Mouse (Mus musculus): ENCODE results near the gene Tmem183a.

The Tmem183a gene

DNA sequence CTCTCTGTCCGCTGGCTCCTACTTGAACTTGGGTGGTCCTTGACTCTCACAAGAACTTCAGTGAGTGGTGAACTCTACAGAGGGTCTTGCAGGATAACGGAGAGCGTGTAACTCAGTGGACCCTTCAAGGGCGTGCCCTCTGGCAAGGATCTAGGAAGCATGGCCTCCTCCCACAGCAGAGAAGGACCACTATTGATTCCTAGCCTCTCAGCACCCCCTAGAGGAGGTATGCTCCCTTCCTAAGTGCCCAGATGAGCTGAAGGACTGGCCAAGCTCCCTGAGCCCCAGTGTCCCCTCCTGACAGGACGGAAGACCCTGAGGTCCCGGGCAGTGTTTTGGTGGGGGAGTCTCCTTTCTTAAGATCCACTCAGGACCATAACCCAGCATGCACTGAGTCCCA is 39.2 kb downstream of the Tmem183a start:
- peak; percentile 47 for DNase-seq (ENCODE audit: low read depth, low spot score)

DNA sequence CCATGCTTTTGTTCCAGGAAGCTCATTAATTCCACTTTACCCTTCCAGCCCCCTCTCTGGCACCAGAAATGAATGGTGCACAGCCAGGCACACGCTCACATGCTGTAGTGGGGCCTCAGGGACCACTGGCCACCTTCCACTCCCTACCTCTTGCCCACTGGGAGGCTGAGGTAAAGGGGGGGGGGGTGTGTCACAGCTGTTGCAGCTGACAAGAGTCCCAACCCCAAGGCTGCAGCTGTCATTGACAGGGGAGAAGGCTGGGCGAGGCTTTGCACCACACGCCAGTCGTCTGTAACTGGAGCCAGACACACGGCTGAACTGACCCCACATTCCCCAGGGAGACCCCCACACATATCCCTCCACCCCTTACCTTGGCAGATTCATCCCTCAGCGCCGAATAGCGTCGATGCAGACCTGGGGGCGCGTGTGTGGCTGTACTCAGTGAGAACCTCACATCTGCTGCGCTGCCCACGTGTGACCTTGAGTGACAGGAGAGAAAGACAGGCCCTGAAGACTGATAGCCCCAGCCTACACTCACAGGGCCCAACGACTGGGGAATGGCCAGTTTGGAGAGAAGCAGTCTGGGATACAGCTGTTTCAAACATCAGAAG is 41.0 kb downstream of the Tmem183a start:
- no peak for DNase-seq (ENCODE audit: low read depth, low spot score)

DNA sequence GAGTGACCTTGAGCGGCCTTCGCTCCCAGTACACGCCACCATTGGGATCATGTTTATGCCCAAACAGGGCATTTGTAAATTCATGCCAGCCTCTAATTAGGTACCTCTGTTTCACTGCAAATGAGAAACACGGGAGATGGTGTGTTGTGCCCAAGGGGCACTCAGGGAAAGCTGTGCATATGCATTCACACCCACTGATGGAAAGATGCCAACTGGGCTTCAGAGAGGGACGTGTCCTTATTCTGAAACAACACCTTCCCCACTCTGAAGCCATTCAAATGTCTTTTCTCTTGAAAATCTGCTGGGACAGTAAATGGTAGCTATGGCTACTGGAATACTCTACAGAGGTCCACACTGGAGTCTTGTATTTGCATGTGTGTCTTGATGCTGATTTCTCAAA is 43.5 kb downstream of the Tmem183a start:
- DNase-seq (ENCODE audit: low read depth, low spot score): no peak

DNA sequence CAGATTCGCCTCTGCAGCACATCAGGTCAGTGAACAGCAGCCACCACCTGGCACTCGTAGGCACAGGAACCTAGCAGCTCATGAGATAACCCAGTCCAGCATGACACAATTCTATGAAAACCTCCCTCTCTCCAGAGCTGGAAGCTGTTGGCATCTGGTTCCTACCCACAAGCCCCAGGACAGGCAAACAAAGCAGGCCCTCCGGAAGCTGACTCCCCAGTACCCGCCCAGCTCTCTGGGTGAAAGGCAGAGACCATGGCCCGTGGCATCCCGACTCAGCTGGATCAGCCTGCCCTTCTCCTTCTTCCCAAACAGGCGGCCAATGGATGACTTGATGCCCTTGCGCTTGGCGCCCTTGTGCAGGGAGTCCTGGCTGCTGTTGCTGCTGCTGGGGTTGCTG is 45.4 kb downstream of the Tmem183a start:
- DNase-seq (ENCODE audit: low read depth, low spot score): no peak

DNA sequence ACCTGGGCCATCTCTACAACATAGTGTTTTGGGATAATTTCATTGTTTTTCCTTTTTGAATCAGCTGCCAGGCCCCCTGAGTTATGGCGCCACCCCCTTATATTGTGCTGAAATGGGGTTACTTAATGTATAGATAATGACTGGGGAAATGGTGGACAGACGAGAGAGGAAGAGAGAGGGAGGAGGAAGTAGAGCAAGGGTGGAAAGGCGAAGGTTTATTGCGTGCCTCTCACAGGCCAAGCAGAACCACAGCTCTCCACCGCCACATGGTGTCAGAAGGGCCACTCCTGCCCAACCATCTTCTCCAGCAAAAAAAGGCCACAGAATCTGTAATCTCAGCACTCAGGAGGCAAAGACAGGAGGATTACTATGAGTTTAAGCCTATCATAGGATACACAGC is 46.6 kb downstream of the Tmem183a start:
- no peak for DNase-seq (ENCODE audit: low read depth, low spot score)

DNA sequence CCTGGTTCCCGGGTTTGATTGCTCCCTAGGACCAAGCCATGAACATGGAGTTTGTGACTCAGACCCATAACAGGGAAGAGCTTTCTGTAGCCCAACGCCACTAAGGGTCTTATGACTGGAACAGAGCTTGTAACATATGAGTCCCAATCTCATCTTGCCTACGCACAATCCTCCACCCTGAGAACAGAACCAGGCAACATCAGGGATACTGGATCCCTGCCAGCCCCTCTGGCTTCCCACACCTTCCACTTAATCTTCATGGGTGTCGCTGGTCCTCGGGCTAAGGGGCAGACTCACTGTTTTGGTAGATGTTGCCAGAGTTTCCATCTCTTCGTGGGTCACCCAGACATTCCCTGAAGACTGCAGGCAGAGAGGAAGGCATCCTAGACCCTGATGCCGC is 50.0 kb downstream of the Tmem183a start:
- no peak for DNase-seq (ENCODE audit: low read depth, low spot score)

DNA sequence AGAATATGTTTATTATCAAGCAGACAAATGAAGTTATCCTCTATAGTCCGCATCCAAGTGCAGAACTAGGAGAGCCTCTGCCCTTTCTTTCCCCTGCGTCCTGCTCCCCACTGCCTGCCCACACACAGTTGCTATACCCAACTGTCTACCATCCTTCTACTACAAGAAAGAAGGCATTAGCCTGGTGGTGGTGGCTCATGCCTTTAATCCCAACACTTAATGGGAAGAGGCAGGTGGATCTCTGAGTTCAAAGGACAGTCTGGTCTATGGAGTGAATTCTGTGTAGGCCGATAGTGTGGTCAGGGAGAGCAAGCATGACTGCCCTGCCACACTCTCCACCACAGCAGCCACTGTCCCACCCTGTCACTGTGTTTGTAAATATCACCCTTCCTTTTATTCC is 51.0 kb downstream of the Tmem183a start:
- DNase-seq (ENCODE audit: low read depth, low spot score): no peak

DNA sequence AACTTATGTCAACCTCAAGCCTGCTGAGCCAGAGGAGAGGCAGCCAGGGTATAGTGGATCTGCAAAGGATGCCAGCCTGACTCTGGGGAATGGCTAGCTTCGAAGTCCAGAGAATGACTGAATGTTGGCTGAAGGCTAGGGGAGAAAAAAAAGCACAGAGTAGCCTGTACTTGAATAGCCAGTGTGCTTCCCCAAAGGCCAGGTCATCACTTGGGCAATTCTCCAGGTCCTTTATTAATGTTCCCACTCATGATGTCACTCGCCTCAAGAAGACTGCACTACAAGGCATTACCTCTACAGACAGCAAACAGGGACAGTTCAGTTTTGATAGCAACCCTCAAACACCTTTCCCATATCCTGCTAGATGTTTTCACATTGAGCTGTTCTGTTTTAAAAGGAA is 51.5 kb downstream of the Tmem183a start:
- DNase-seq (ENCODE audit: low read depth, low spot score): no peak

DNA sequence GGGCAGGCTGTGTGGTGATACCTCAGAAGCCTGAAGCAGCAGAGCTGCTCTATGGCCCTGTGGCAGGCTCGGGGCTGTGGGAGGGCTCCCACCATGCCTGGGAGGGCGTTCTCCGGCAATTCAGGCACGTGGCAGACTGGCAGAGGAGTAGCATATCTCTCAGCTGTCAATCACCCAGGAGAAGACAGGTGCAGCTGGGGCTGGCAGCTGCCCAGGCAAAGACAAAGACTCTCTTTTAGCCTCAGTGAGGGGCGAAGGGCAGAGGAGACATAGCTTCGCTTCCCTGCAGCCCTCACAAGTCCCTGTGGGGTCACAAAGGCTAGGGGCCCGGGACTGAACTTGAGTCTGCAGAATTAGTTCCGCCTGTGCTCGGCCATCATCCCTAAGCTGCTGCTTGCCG is 54.4 kb downstream of the Tmem183a start:
- DNase-seq (ENCODE audit: low read depth, low spot score): no peak

DNA sequence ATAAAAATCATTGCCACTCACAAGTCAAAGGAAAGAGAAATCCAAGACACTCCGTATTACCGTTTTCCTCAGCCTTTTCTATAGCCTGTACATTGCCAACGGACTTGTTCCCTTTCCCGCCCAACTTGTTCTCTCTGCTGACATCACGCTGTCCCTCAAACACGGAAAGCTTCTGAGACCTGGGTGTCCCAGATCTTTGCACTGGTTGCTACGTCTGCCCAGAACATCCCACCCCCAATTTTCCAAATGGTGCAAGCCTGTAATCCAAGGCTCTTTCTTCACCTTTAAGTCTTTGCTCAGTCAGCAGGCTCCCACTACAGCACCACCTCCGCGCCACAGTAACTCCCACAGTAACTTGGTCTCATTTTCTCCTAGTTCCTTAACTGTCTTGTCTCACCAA is 56.8 kb downstream of the Tmem183a start:
- DNase-seq (ENCODE audit: low read depth, low spot score): no peak

DNA sequence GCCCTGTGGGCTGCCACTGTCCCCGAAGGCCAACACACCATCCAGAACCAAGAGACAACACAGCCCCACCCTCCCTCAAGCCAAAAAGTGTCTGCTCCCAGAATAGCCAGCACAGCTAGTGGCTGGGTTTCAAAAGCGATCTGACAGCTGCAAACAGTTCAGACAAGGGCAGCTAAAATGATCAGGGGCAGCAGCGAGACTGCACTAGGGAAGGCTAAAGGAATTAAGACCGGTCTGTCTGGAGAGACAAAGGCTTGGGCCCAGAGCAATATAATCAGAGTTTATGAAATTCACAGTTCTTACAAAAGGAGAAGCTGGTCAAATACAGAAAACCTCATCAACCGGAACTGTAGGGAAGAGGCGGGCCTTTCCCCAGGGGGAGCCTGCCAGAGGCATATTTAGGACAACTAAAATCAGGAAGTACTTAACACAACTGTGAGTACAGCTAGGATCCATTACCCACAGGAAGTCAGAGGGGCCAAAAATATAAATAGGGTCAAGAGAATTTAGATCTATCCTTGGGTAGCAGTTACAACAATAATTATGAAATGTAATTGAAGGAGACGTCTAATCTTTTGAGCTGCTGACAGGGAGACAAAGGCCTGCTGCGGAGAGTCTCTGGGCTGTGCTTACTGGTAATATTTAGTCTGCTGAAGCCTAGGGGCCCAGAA is 59.1 kb downstream of the Tmem183a start:
- peak; percentile 83 for DNase-seq (ENCODE audit: low read depth, low spot score)

DNA sequence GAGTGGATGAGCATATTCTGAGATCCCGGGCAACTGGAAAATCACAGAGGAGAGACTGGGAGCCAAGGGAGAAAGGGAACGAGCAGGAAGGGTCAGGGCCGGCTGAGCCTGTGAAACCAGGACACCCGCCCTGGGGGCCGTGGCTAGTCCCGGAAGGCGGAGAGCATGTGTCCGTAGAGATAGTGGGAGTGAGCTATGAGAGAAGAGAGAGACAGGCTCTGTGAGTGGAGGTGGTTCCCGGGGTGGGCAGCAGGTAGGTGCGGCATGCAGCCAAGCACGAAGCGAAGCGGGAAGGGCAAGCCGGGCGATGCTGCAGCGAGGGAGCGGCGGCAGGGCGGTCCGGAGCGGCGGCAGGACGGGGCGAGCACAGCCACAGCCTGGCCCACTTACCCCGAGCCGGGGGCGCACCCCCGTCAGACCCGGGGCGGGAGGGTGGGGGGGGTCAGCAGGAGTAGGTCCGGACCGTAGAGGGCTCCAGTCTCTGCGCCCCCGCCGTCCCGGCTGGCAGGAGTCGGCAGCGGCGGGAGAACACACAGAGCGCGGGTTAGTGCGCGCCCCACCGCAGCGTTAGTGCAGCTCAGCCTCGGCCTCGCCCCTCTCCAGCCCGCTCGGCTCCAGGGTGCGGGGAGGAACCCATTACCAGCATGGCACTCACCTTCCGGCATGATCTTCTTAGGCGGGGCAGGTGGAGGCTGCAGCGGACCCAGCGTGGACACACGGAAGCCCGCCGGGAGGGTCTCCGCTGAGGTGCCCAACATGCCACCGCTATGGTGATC is 63.0 kb downstream of the Tmem183a start:
- DNase-seq (ENCODE audit: low read depth, low spot score): no peak

DNA sequence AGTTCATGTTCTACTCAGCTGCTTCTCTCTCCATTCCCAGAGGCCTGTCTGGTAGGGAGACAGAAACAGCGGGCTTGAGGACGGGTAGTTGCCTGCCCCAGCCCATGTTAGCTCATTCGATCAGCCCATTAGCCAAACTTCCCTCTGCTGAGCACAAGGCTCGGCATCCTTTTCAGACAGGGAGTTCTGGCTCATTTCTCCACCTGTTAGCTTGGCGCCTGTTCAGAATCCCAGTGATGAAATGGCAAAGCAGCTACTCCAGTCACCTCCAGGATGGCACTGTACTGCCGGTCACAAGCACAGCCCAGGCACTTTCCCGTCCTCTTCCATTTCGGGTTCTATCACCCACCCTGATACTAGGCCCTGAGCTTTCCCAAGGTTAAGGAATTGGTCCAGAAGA is 64.5 kb downstream of the Tmem183a start:
- peak; percentile 27 for DNase-seq (ENCODE audit: low read depth, low spot score)

All from skeletal muscle tissue, adult 2 months (tissue).